Mouse (Mus musculus) heart, adult 2 months (tissue): ENCODE results near the gene Ssbp3. TPM values are rescaled to one million over a fixed set of nuclear protein-coding genes. Genes with fewer than 3 reads are reported as not detected.

Experiments used
- DNase-seq, 2 experiments: peaks; one replicate each; pipeline ENCODE4 v3.0.0; 2021
- H3K27ac ChIP-seq: fragments of 200-600 bp; 2 replicates; pipeline ENCODE4 v1.8.1; 2022
- H3K27me3 ChIP-seq: fragments of 200-500 bp; 2 replicates; pipeline ENCODE4 v1.6.1; 2012; ENCODE audit warnings: mild to moderate bottlenecking, low read length, inconsistent platforms, mixed read lengths; ENCODE audit not compliant: control insufficient read depth, insufficient read depth
- H3K36me3 ChIP-seq: fragments of 200-500 bp; 2 replicates; pipeline ENCODE4 v1.6.1; 2012; ENCODE audit warnings: low read length, inconsistent platforms; ENCODE audit not compliant: control insufficient read depth, insufficient read depth
- H3K4me1 ChIP-seq: fragments of 200-500 bp; 2 replicates; pipeline ENCODE4 v1.6.1; 2011; ENCODE audit warnings: low read length; ENCODE audit not compliant: control insufficient read depth, insufficient read depth
- H3K4me3 ChIP-seq: fragments of 200-600 bp; 2 replicates; pipeline ENCODE4 v1.8.1; 2022
- H3K79me2 ChIP-seq: fragments of 200-500 bp; replicated peaks from 2 replicates; pipeline ENCODE4 v1.6.1; 2012; ENCODE audit warnings: mild to moderate bottlenecking, inconsistent platforms, low read length, moderate library complexity, mixed read lengths; ENCODE audit not compliant: control insufficient read depth, insufficient read depth
- H3K9ac ChIP-seq: fragments of 200-500 bp; 2 replicates; pipeline ENCODE4 v1.6.1; 2012; ENCODE audit warnings: low read depth, mild to moderate bottlenecking, control low read depth, inconsistent platforms, low read length, mixed read lengths
- CTCF ChIP-seq: fragments of 200-600 bp; IDR thresholded peaks from 2 replicates; pipeline ENCODE4 v1.8.1; 2022; ENCODE audit warnings: antibody characterized with exemption, mild to moderate bottlenecking, moderate library complexity
- EP300 ChIP-seq: fragments of 200-500 bp; IDR thresholded peaks from 2 replicates; pipeline ENCODE4 v1.6.1; 2011; ENCODE audit warnings: low read depth, low read length, control low read depth; ENCODE audit not compliant: insufficient read depth
- POLR2A ChIP-seq: fragments of 200-500 bp; IDR thresholded peaks from 2 replicates; pipeline ENCODE4 v1.6.1; 2011; ENCODE audit warnings: mild to moderate bottlenecking, low read depth, low read length, control low read depth; ENCODE audit not compliant: insufficient read depth
- WGBS: fragments of 180-500 bp; shearing (Covaris S2); methylation state at CpG from one replicate; pipeline ENCODE4 v1.1.7; 2018; 5-methylcytosine and 5-hydroxymethylcytosine counted together
- intact Hi-C: fragments of 180-260 bp; cut with DNase I; formaldehyde crosslinking; loops from one replicate; pipeline ENCODE4 v1.15.1; 2025
- polyA plus RNA-seq: library from polyadenylated mRNA; depleted of rRNA; stranded (reverse); fragments of >200 nt; gene quantifications from 2 replicates; pipeline ENCODE4 v1.2.3, GENCODE M21; 2012
- total RNA-seq, 2 experiments: library from RNA; stranded (reverse); gene quantifications; 2 replicates each; pipeline ENCODE4 v1.2.3; 2021

The Ssbp3 gene
- total and polyA plus RNA-seq, 3 experiments = 26.1 to 39.0 (median 37.3) TPM

DNA sequence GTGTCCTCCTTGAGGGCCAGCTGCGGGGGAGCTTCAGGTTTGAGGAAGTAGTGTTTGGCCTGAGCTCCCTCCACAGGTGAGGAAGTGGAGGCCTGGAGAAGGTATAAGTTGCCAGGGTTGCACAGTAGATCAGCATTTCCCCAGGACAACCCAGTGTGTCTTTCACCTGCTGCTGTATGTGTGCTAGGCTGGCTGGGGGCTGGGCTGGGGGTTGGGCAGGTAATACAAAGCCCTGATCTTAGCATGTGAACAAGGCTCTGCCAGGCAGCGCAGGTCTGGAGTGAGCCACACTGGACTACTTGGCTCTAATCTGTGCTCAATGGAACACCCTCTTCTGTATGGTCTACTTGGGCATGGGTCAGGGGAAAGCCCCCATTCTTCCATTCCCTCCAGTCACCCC, 66.1 kb downstream of the Ssbp3 start:
- DNase-seq = no peak
- H3K79me2 ChIP-seq = 0 out of 2 replicates have a peak, but pooled peaks cover 2% of the 10 kb centered on the region
- H3K4me3 ChIP-seq = no peak overlapping the region
- intact Hi-C loops = no loop called here
- 85% methylated on average over 2 of the region's 2 CpGs for WGBS
- peaks cover 14% of the 10 kb centered on the region for H3K4me1 ChIP-seq
- H3K27me3 ChIP-seq = no peaks in the 10 kb centered on the region
- TF ChIP-seq POLR2A (no peak), CTCF (no peak), EP300 (no peak)
- H3K27ac ChIP-seq = no peak overlapping the region
- no peaks in the 10 kb centered on the region for H3K36me3 ChIP-seq
- no peak overlapping the region for H3K9ac ChIP-seq

DNA sequence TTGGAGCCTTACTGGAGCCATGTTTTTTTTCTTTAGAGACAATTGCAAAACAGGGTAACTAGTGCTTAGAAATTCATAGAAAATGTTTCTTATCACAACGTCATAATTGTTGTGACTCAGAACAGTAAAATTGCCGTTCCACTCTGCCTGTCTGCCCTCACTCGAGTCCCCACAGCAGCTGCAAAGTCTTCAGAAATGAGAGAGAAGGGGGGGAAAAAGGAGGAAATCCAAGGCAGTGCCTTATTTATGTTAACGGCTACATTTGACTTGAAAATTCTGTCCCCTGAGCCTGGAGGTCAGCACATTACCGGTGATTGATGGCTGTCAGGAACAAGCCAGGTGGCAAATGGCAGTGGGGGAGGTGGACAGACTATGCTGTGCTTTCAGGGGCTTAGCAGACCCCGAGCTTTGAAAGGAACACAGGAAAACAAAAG, 66.7 kb downstream of the Ssbp3 start:
- H3K27me3 ChIP-seq = no peaks in the 10 kb centered on the region
- intact Hi-C loops = no loop called here
- TF ChIP-seq CTCF = no peak
- no peak for TF ChIP-seq EP300
- TF ChIP-seq POLR2A = no peak
- WGBS = 44% methylated on average over 6 of the region's 6 CpGs
- H3K9ac ChIP-seq = no peak overlapping the region
- peaks cover 1% of the 10 kb centered on the region; the same call in 1 of the 2 replicates for H3K79me2 ChIP-seq
- peaks cover 17% of the 10 kb centered on the region for H3K4me1 ChIP-seq
- no peak overlapping the region for H3K4me3 ChIP-seq
- DNase-seq = no peak
- no peak overlapping the region for H3K27ac ChIP-seq
- H3K36me3 ChIP-seq = no peaks in the 10 kb centered on the region

DNA sequence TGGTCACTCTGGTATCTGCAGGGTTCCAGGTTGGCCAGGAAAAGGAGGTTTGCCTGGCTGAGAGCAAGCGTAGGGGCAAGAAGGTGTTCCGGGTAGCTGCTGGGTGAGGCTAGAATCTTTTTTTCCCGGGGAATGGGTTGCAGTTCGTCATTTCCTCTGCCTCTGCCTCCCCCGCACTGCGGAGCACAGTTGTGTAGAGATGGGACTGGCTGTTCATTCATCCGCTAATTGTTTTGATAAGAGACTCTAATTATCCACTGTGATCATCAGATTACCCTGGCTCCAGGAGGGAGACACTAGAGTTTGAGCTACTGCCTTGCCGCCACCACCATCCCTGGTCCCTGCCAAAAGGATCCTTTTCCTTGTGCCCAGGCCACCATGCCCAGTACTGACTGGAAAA, 67.9 kb downstream of the Ssbp3 start:
- Histone ChIP-seq H3K27me3 (no peaks in the 10 kb centered on the region), H3K79me2 (peaks cover 3% of the 10 kb centered on the region; the same call in 1 of the 2 replicates), H3K27ac (peak overlapping the region; percentile 48), H3K4me1 (peaks cover 13% of the 10 kb centered on the region), H3K9ac (no peak overlapping the region), H3K36me3 (no peaks in the 10 kb centered on the region), H3K4me3 (no peak overlapping the region)
- WGBS = 44% methylated on average over 8 of the region's 8 CpGs
- TF ChIP-seq POLR2A (no peak), EP300 (0 out of 2 replicates have a peak, but pooled peaks have one; percentile 43)
- DNase-seq = peak; percentile 51 to 56
- intact Hi-C loops = no loop called here

DNA sequence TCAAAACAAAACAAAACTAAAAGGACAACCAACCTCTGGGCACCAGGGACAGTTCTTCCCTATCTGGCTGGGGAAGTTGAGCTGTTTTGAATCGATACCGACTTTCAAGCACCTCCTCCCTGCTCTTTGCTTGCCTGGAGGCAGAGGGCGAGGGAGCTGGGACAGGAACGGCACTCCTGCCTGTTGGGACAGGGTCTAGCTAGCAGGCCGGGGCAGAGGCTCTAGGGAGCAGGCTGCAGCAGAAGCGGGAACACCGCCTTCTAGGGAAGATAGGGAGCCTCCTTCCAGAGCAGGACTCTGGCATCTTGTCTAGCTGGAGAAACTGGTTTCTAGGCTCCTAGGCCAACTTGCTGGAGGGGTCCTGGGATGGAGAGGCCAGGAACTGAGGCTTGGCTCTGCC, 70.2 kb downstream of the Ssbp3 start:
- Histone ChIP-seq H3K9ac (no peak overlapping the region), H3K27ac (no peak overlapping the region), H3K79me2 (peaks cover 2% of the 10 kb centered on the region; the same call in 1 of the 2 replicates), H3K36me3 (no peaks in the 10 kb centered on the region), H3K4me3 (no peak overlapping the region), H3K4me1 (peaks cover 13% of the 10 kb centered on the region), H3K27me3 (no peaks in the 10 kb centered on the region)
- intact Hi-C loops = no loop called here
- WGBS = 44% methylated on average over 7 of the region's 7 CpGs
- TF ChIP-seq CTCF (no peak), POLR2A (no peak), EP300 (no peak)
- peak; percentile 20 to 32 for DNase-seq

DNA sequence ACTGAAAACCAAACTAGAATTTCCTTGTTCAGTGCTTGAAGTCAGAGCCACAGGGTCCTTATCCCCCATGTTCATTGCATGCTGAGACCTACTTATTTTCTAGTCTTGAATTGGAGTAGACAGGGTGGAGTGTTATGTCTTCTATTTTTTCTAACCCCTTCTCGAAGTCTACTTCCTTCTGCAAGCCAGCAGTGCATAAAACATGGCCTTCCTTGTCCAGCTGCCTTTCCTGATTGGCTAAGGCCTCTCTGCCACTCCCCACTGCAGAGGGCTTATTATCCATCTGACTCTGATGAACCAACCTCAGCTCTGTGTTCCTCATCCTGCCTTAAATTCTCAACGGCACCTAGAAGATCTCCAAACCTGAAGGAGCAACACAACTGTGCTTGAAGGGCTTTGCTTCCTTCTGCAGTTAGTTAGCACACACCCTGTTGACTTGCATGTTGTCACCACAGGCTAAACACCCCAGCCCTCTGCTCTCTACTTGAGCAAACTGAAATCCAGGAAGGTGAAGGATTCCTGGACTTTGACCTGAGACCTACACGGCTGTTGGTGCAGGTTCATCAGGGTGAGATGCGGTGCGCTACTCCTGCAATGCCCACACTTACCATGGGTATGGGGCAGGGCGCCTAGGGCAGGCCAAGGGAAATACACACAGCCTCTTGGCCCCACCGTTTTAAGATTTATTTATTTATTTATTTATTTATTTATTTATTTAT, 71.0 kb downstream of the Ssbp3 start:
- WGBS = 76% methylated on average over 7 of the region's 7 CpGs
- intact Hi-C loops = no loop called here
- no peak overlapping the region for H3K9ac ChIP-seq
- no peaks in the 10 kb centered on the region for H3K27me3 ChIP-seq
- H3K4me1 ChIP-seq = peaks cover 19% of the 10 kb centered on the region
- H3K27ac ChIP-seq = no peak overlapping the region
- no peak for DNase-seq
- no peaks in the 10 kb centered on the region for H3K36me3 ChIP-seq
- peaks cover 2% of the 10 kb centered on the region; the same call in 1 of the 2 replicates for H3K79me2 ChIP-seq
- no peak overlapping the region for H3K4me3 ChIP-seq
- no peak for TF ChIP-seq CTCF
- no peak for TF ChIP-seq POLR2A
- TF ChIP-seq EP300 = no peak
